Mouse (Mus musculus): ENCODE measurements around the gene Rnase4. TPM values are rescaled to one million over a fixed set of nuclear protein-coding genes. Genes with fewer than 3 reads are reported as not detected.
A peak's percentile ranks its signal among the peaks of the same experiment; 100 is the strongest.

Rnase4 gene
- polyA plus RNA-seq, 1 experiment from 2014 or later, result 73.0 TPM

- DNase-seq (ENCODE audit: low spot score) (no peak), ATAC-seq (ENCODE audit: low read depth) (no peak)
- WGBS, result 91% methylated on average over 2 of the region's 2 CpGs
- Histone ChIP-seq H3K27ac (replicated peaks; ENCODE audit: low read depth, low read length) (no peak overlapping the region), H3K4me2 (ENCODE audit: low read depth, low read length) (no peak overlapping the region), H3K9me3 (ENCODE audit: control insufficient read depth, low read length) (no peaks in the 10 kb centered on the region), H3K9ac (ENCODE audit: low read depth, low read length) (no peak overlapping the region), H3K4me3 (ENCODE audit: low read depth, low read length) (no peak overlapping the region), H3K4me1 (ENCODE audit: control insufficient read depth, insufficient read depth, low read length) (no peaks in the 10 kb centered on the region), H3K36me3 (ENCODE audit: control insufficient read depth, insufficient read depth, low read length) (no peaks in the 10 kb centered on the region), H3K27me3 (replicated peaks; ENCODE audit: control insufficient read depth, insufficient read depth, low read length) (no peaks in the 10 kb centered on the region)
Measured at GRCm38 (mm10) chr14:51104366-51104765, 13.5 kb downstream of the Rnase4 start.

GRCm38 (mm10) chr14:51106449-51106967 is 15.6 kb downstream of the Rnase4 start:
- Histone ChIP-seq H3K9me3 (ENCODE audit: control insufficient read depth, low read length) (no peaks in the 10 kb centered on the region), H3K27me3 (replicated peaks; ENCODE audit: control insufficient read depth, insufficient read depth, low read length) (no peaks in the 10 kb centered on the region), H3K4me3 (ENCODE audit: low read depth, low read length) (no peak overlapping the region), H3K4me1 (ENCODE audit: control insufficient read depth, insufficient read depth, low read length) (no peaks in the 10 kb centered on the region), H3K36me3 (ENCODE audit: control insufficient read depth, insufficient read depth, low read length) (no peaks in the 10 kb centered on the region), H3K4me2 (ENCODE audit: low read depth, low read length) (no peak overlapping the region), H3K9ac (ENCODE audit: low read depth, low read length) (no peak overlapping the region), H3K27ac (replicated peaks; ENCODE audit: low read depth, low read length) (no peak overlapping the region)
- DNase-seq (ENCODE audit: low spot score) (no peak), ATAC-seq (ENCODE audit: low read depth) (no peak)

DNA sequence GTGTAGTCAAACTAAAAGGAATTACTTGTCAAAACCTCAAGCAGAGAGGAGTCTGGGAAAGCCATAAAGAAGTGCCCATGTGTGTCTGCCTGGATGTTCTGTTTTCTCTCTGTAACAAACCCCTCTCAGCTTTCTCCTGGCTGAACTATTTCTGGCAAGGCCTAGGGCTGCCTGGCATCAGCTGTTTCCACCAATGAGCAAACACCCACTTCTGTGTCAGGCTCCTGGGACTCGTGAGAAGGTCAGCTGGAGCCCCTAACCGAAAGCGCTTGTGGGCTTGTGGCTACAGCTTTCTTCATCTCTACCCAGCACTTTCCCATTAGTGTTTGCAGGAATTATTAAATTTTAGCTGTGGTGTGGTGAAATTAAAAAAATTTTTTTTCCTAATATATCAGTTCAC is 21.1 kb downstream of the Rnase4 start:
- Histone ChIP-seq H3K4me2 (ENCODE audit: low read depth, low read length) (no peak overlapping the region), H3K4me1 (ENCODE audit: control insufficient read depth, insufficient read depth, low read length) (no peaks in the 10 kb centered on the region), H3K4me3 (ENCODE audit: low read depth, low read length) (no peak overlapping the region), H3K9ac (ENCODE audit: low read depth, low read length) (no peak overlapping the region), H3K36me3 (ENCODE audit: control insufficient read depth, insufficient read depth, low read length) (no peaks in the 10 kb centered on the region), H3K27ac (replicated peaks; ENCODE audit: low read depth, low read length) (no peak overlapping the region), H3K27me3 (replicated peaks; ENCODE audit: control insufficient read depth, insufficient read depth, low read length) (no peaks in the 10 kb centered on the region), H3K9me3 (ENCODE audit: control insufficient read depth, low read length) (no peaks in the 10 kb centered on the region)
- peak; percentile 53; the same call in 1 of the 2 replicates for ATAC-seq (ENCODE audit: low read depth)
- peak; percentile 37 for DNase-seq (ENCODE audit: low spot score)
- WGBS, result 58% methylated on average over 3 of the region's 3 CpGs

GRCm38 (mm10) chr14:51113476-51113875 is 22.6 kb downstream of the Rnase4 start:
- DNase-seq (ENCODE audit: low spot score) (no peak), ATAC-seq (ENCODE audit: low read depth) (no peak)
- Histone ChIP-seq H3K4me3 (ENCODE audit: low read depth, low read length) (no peak overlapping the region), H3K9me3 (ENCODE audit: control insufficient read depth, low read length) (no peaks in the 10 kb centered on the region), H3K36me3 (ENCODE audit: control insufficient read depth, insufficient read depth, low read length) (no peaks in the 10 kb centered on the region), H3K27me3 (replicated peaks; ENCODE audit: control insufficient read depth, insufficient read depth, low read length) (no peaks in the 10 kb centered on the region), H3K27ac (replicated peaks; ENCODE audit: low read depth, low read length) (no peak overlapping the region), H3K4me2 (ENCODE audit: low read depth, low read length) (no peak overlapping the region), H3K4me1 (ENCODE audit: control insufficient read depth, insufficient read depth, low read length) (no peaks in the 10 kb centered on the region), H3K9ac (ENCODE audit: low read depth, low read length) (no peak overlapping the region)
- 34% methylated on average over 9 of the region's 9 CpGs for WGBS

DNA sequence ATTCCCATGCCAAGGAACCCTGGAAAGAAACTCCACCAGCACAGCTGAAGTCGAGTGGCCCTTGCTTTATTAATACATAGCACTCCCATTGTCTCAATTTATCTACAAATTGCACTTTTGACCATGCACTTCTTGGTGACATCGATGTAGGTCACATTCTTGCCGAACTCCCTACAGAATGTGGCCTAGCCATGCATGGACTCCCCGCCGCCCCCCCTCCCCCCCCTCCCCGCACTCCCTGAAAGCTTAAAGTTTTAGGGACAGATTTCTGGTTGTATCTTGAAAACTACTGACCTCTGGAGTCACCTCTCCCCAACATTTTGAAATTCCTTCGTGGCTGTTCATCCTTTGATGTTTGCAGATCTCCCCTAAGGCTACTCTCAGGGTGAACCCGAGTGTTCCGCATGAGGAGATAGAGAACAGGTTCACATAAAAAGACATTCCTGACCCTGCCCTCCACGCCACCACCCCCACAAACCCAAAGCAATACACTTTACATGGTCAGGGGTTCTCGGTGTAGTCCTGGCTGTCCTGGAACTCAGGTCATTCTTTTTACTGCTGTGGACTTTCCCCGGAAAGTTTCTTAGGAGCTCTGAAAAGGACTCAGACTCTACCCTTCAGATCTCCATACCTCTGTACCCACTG is 23.2 kb downstream of the Rnase4 start, which contains the start of gene Eddm3b:
TSS of gene Eddm3b (plus strand) at position 511 of the 645 bp plus-strand sequence.
- WGBS, result 41% methylated on average over 11 of the region's 12 CpGs
- no peak within 1 kb of the TSS for H3K4me3 ChIP-seq (ENCODE audit: low read depth, low read length)

GRCm38 (mm10) chr14:51125684-51126083 is 34.8 kb downstream of the Rnase4 start:
- ATAC-seq (ENCODE audit: low read depth) (no peak), DNase-seq (ENCODE audit: low spot score) (no peak)
- Histone ChIP-seq H3K36me3 (ENCODE audit: control insufficient read depth, insufficient read depth, low read length) (no peaks in the 10 kb centered on the region), H3K9me3 (ENCODE audit: control insufficient read depth, low read length) (no peaks in the 10 kb centered on the region), H3K27me3 (replicated peaks; ENCODE audit: control insufficient read depth, insufficient read depth, low read length) (no peaks in the 10 kb centered on the region), H3K4me1 (ENCODE audit: control insufficient read depth, insufficient read depth, low read length) (no peaks in the 10 kb centered on the region), H3K27ac (replicated peaks; ENCODE audit: low read depth, low read length) (no peak overlapping the region), H3K4me2 (ENCODE audit: low read depth, low read length) (no peak overlapping the region), H3K9ac (ENCODE audit: low read depth, low read length) (no peak overlapping the region), H3K4me3 (ENCODE audit: low read depth, low read length) (no peak overlapping the region)
- 85% methylated on average over 6 of the region's 6 CpGs for WGBS

More for the DNA sequence above, 23.2 kb downstream of the Rnase4 start, which contains the start of gene Eddm3b:
- Histone ChIP-seq H3K27me3 (replicated peaks; ENCODE audit: control insufficient read depth, insufficient read depth, low read length) (no peaks in the 10 kb centered on the region), H3K36me3 (ENCODE audit: control insufficient read depth, insufficient read depth, low read length) (no peaks in the 10 kb centered on the region), H3K4me2 (ENCODE audit: low read depth, low read length) (no peak within 1 kb of the TSS), H3K27ac (replicated peaks; ENCODE audit: low read depth, low read length) (no peak within 1 kb of the TSS), H3K9ac (ENCODE audit: low read depth, low read length) (no peak within 1 kb of the TSS), H3K4me1 (ENCODE audit: control insufficient read depth, insufficient read depth, low read length) (no peaks in the 10 kb centered on the region), H3K9me3 (ENCODE audit: control insufficient read depth, low read length) (no peaks in the 10 kb centered on the region)
- DNase-seq (ENCODE audit: low spot score), result no peak
- ATAC-seq (ENCODE audit: low read depth), result no peak

DNA sequence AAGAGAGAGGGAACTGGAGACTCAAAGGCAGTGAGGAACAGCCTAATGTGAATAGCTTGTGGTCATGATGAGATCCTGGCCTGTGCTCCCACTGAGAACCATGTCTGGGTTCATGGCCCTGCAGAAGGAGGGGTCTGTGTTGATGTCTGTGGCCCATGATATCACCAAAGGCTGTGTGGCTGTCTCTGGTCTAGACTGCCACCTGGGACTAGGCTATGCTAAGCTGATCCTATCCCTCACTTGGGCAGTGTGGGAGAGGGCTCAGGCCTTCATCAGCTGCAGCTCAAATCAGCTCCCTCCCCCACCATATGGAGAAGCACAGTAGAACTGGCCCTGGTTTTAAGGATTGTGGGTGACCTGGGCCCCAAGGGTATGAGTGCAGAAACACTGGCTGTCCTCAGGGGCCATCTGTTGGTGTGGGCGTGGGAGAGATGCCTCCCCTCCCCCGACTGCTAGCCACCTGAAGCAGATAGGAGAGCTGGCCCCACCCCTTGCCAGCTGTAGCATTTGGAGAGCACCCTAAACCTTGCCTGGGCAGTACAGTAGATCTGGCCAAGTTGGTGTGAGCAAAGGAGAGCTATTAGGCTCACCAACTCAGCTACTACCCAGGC is 36.9 kb downstream of the Rnase4 start:
- Histone ChIP-seq H3K27me3 (replicated peaks; ENCODE audit: control insufficient read depth, insufficient read depth, low read length) (no peaks in the 10 kb centered on the region), H3K4me3 (ENCODE audit: low read depth, low read length) (no peak overlapping the region), H3K27ac (replicated peaks; ENCODE audit: low read depth, low read length) (no peak overlapping the region), H3K4me2 (ENCODE audit: low read depth, low read length) (no peak overlapping the region), H3K9me3 (ENCODE audit: control insufficient read depth, low read length) (no peaks in the 10 kb centered on the region), H3K4me1 (ENCODE audit: control insufficient read depth, insufficient read depth, low read length) (no peaks in the 10 kb centered on the region), H3K9ac (ENCODE audit: low read depth, low read length) (no peak overlapping the region), H3K36me3 (ENCODE audit: control insufficient read depth, insufficient read depth, low read length) (no peaks in the 10 kb centered on the region)
- ATAC-seq (ENCODE audit: low read depth), result no peak
- 76% methylated on average over 2 of the region's 2 CpGs for WGBS
- DNase-seq (ENCODE audit: low spot score), result no peak

- H3K36me3 ChIP-seq (ENCODE audit: control insufficient read depth, insufficient read depth, low read length), result no peaks in the 10 kb centered on the region
- H3K27ac ChIP-seq (replicated peaks; ENCODE audit: low read depth, low read length), result no peak overlapping the region
- no peaks in the 10 kb centered on the region for H3K4me1 ChIP-seq (ENCODE audit: control insufficient read depth, insufficient read depth, low read length)
- H3K9ac ChIP-seq (ENCODE audit: low read depth, low read length), result no peak overlapping the region
- no peak for DNase-seq (ENCODE audit: low spot score)
- no peak overlapping the region for H3K4me2 ChIP-seq (ENCODE audit: low read depth, low read length)
- no peaks in the 10 kb centered on the region for H3K9me3 ChIP-seq (ENCODE audit: control insufficient read depth, low read length)
- WGBS, result 77% methylated on average over 9 of the region's 9 CpGs
- no peak overlapping the region for H3K4me3 ChIP-seq (ENCODE audit: low read depth, low read length)
- H3K27me3 ChIP-seq (replicated peaks; ENCODE audit: control insufficient read depth, insufficient read depth, low read length), result no peaks in the 10 kb centered on the region
- no peak for ATAC-seq (ENCODE audit: low read depth)
Measured at GRCm38 (mm10) chr14:51128775-51129623, 38.1 kb downstream of the Rnase4 start.
